10 mouse cellular contexts compared by ENCODE assay signal in the genomic region with DNA sequence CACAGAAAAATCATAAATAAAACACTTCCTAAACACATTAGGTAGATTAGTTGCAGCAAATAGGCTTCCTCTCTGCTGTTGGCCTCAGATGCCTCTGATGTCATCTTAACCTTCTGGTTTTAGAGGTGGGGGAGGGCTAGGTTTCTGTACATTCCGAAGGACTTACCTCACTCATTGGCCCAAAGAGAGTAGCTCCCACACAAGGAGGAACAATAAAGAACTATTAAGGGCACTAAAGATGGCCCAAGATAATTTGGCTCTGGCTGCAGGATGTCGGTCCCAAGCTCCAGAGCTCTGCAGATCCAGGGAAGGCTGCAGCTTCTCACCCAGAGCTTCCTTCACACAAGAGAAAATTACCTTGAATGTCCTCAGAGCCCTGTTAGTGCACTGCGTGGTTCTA.
DNase-seq lines count a peak whose midpoint lies in the region; ATAC-seq and TF ChIP-seq lines count a peak whose summit lies in the region.
"Had no signal": no experiment of that assay in that cellular context is flagged by ENCODE, and none has a peak within 500 bp of the region (broad histone marks: within the 10 kb centered on the region; RNA-seq: fewer than 3 reads in every experiment).

No protein-coding gene starts in this region.

- H3K36me3 ChIP-seq in kidney, postnatal 0 days (ENCODE audit: insufficient read depth, low read length) = no peaks in the 10 kb centered on the region
- H3K36me3 ChIP-seq in heart, embryonic 10.5 days = no peaks in the 10 kb centered on the region

- H3K9me3 ChIP-seq in kidney, postnatal 0 days (replicated peaks; ENCODE audit: low read length) = no peaks in the 10 kb centered on the region
- H3K9me3 ChIP-seq in heart, embryonic 10.5 days = no peaks in the 10 kb centered on the region

- 0 out of 2 replicates have a peak, but pooled peaks cover 6% of the 10 kb centered on the region for H3K4me1 ChIP-seq in kidney, postnatal 0 days (replicated peaks; ENCODE audit: insufficient read depth, low read length)
- H3K4me1 ChIP-seq in heart, embryonic 10.5 days = peaks cover 10% of the 10 kb centered on the region

- WGBS in kidney, postnatal 0 days = 26% methylated on average over 3 of the region's 3 CpGs
- WGBS in heart, embryonic 10.5 days = 50% methylated on average over 3 of the region's 3 CpGs

- peak; percentile 44 for DNase-seq in kidney, postnatal 0 days (ENCODE audit: low spot score)
- no peak for DNase-seq in kidney, postnatal 25 days
- DNase-seq in R1 (ENCODE audit: low read depth, low spot score) = peak; percentile 77
- DNase-seq in heart, embryonic 10.5 days (ENCODE audit: low spot score) = peak; percentile 69
- DNase-seq in lung, postnatal 25 days (ENCODE audit: low spot score) = peak; percentile 5
- no peak for DNase-seq in embryo, embryonic 9.5 days (ENCODE audit: extremely low spot score)
- DNase-seq in layer of hippocampus, postnatal 25 days (ENCODE audit: extremely low spot score in 1 of 2, low spot score in 1 of 2) = no peak
- DNase-seq: thymus, postnatal 14 days had no signal

- no peak for ATAC-seq in kidney, postnatal 0 days (replicated peaks; ENCODE audit: low FRiP score, low read depth)
- ATAC-seq: inflammation-experienced regulatory T-cells, adult 6 months had no signal

- H3K4me3 ChIP-seq in kidney, postnatal 0 days (replicated peaks; ENCODE audit: low read depth, low read length) = no peak overlapping the region
- no peak overlapping the region for H3K4me3 ChIP-seq in heart, embryonic 10.5 days

- H3K9ac ChIP-seq in kidney, postnatal 0 days (ENCODE audit: low read depth, low read length) = no peak overlapping the region

- no peak overlapping the region for H3K27ac ChIP-seq in kidney, postnatal 0 days
- peak overlapping the region; percentile 42 for H3K27ac ChIP-seq in heart, embryonic 10.5 days
- H3K27ac ChIP-seq: macrophage had no signal

- no peaks in the 10 kb centered on the region for H3K27me3 ChIP-seq in kidney, postnatal 0 days (ENCODE audit: insufficient read depth, low read length)
- H3K27me3 ChIP-seq in heart, embryonic 10.5 days (ENCODE audit: insufficient read depth, poor library complexity, severe bottlenecking) = no peaks in the 10 kb centered on the region

- no peak overlapping the region for H3K4me2 ChIP-seq in kidney, postnatal 0 days (ENCODE audit: low read length)

- TF ChIP-seq CTCF in kidney, postnatal 0 days (IDR thresholded peaks at IDR 0.05; ENCODE audit: low read depth) = no peak

Comparison
In these comparisons a context has a peak if more than half of its experiments do, and no peak if none do; other contexts are left out.
1. DNase-seq: peak in kidney, postnatal 0 days (single experiment), R1 (single experiment), heart, embryonic 10.5 days (single experiment) and lung, postnatal 25 days (single experiment); none in kidney, postnatal 25 days (0 of 2), embryo, embryonic 9.5 days (single experiment) and layer of hippocampus, postnatal 25 days (0 of 2).